29 mouse cellular contexts compared by ENCODE assay signal in genomic region chr5:98034928-98035327, GRCm38 (mm10). TPM values are rescaled to one million over a fixed set of nuclear protein-coding genes. Genes with fewer than 3 reads are reported as not detected.
DNase-seq lines count a peak whose midpoint lies in the region; ATAC-seq lines count a peak whose summit lies in the region.
"Had no signal": no experiment of that assay in that cellular context is flagged by ENCODE, and none has a peak within 500 bp of the region (broad histone marks: within the 10 kb centered on the region; RNA-seq: fewer than 3 reads in every experiment).

No protein-coding gene starts in this region.

- H3K27ac ChIP-seq in midbrain, embryonic 10.5 days (replicated peaks): no peak overlapping the region
- H3K27ac ChIP-seq: embryonic facial prominence, embryonic 12.5 days; embryonic facial prominence, embryonic 15.5 days; forebrain, embryonic 12.5 days; forebrain, embryonic 15.5 days; heart, adult 2 months; hindbrain, embryonic 10.5 days; hindbrain, embryonic 13.5 days had no signal

- peaks cover 13% of the 10 kb centered on the region for H3K27me3 ChIP-seq in midbrain, embryonic 10.5 days (ENCODE audit: low read depth, poor library complexity, severe bottlenecking)
- H3K27me3 ChIP-seq: CH12.LX; embryonic facial prominence, embryonic 12.5 days; embryonic facial prominence, embryonic 15.5 days; forebrain, embryonic 12.5 days; forebrain, embryonic 15.5 days; hindbrain, embryonic 13.5 days had no signal

- H3K9me3 ChIP-seq in midbrain, embryonic 10.5 days (replicated peaks): no peaks in the 10 kb centered on the region
- H3K9me3 ChIP-seq: embryonic facial prominence, embryonic 12.5 days; embryonic facial prominence, embryonic 15.5 days; forebrain, embryonic 12.5 days; forebrain, embryonic 15.5 days; hindbrain, embryonic 10.5 days; hindbrain, embryonic 13.5 days had no signal

- DNase-seq in 3T3-L1 (ENCODE audit: low read depth, low spot score) (peak; percentile 65), 416B (ENCODE audit: low read depth) (peak; percentile 69)
- DNase-seq in brain, adult 2 months (ENCODE audit: low read depth, low spot score): peak; percentile 8
- no peak for DNase-seq in midbrain, embryonic 10.5 days (ENCODE audit: low spot score)
- no peak for DNase-seq in urinary bladder, adult 2 months (ENCODE audit: low spot score)
- DNase-seq: adrenal gland, adult 2 months; adrenal gland, postnatal 25 days; B cell, adult 2 months; cerebellum, adult 18-20 months; cerebellum, adult 9-11 months; cerebellum, postnatal 25 days; gastrocnemius, postnatal 10 days; gastrocnemius, postnatal 36 days; heart, adult 2 months; heart, postnatal 10 days; heart, postnatal 36 days; kidney, adult 18-20 months had no signal

- no peak for ATAC-seq in erythroid progenitor cell, adult 5-6 weeks (replicated peaks; ENCODE audit: low FRiP score, poor library complexity, severe bottlenecking)
- ATAC-seq: forebrain, embryonic 15.5 days; hindbrain, embryonic 16.5 days; inflammation-experienced regulatory T-cells, adult 6 months; intestine, embryonic 16.5 days had no signal

- H3K4me3 ChIP-seq in midbrain, embryonic 10.5 days: no peak overlapping the region
- H3K4me3 ChIP-seq: embryonic facial prominence, embryonic 12.5 days; embryonic facial prominence, embryonic 15.5 days; forebrain, embryonic 12.5 days; forebrain, embryonic 15.5 days; heart, adult 2 months; hindbrain, embryonic 10.5 days; hindbrain, embryonic 13.5 days had no signal

- no peaks in the 10 kb centered on the region for H3K36me3 ChIP-seq in midbrain, embryonic 10.5 days
- H3K36me3 ChIP-seq: embryonic facial prominence, embryonic 12.5 days; embryonic facial prominence, embryonic 15.5 days; forebrain, embryonic 12.5 days; forebrain, embryonic 15.5 days; G1E; hindbrain, embryonic 10.5 days; hindbrain, embryonic 13.5 days had no signal

- 91% methylated on average over 2 of the region's 2 CpGs for WGBS in midbrain, embryonic 10.5 days

- H3K4me1 ChIP-seq in midbrain, embryonic 10.5 days: peaks cover 8% of the 10 kb centered on the region
- H3K4me1 ChIP-seq: embryonic facial prominence, embryonic 12.5 days had no signal

RNA-seq across cellular contexts. Expression of gene Antxr2, which starts 4.1 kb away (rescaled TPM):
- 13.3 and 14.4 TPM in 2 replicates for polyA plus RNA-seq in midbrain, embryonic 10.5 days (2016; fragmentation: Nextera tagmentation; extraction: Ambion mirVana)
- total RNA-seq in erythroid progenitor cell, adult 5-6 weeks (2015; ENCODE audit: low replicate concordance): 1.4 and 2.9 TPM in 2 replicates
- 1.2 and 2.3 TPM in 2 replicates for total RNA-seq in erythroid progenitor cell, adult 5-6 weeks (2017; ENCODE audit: low replicate concordance)
- polyA plus RNA-seq in urinary bladder, adult 2 months (2012; rRNA removed): 9.9 and 16.7 TPM in 2 replicates
- polyA plus RNA-seq: G1E had no signal

Comparison
In these comparisons a context has a peak if more than half of its experiments do, and no peak if none do; other contexts are left out.
1. DNase-seq: peak in 3T3-L1 (single experiment), 416B (single experiment) and brain, adult 2 months (single experiment); none in midbrain, embryonic 10.5 days (single experiment) and urinary bladder, adult 2 months (single experiment).